Mouse (Mus musculus) kidney, adult 8-10 months (tissue): ENCODE results near the gene Mgea5.

Source experiments
- DNase-seq, 2 experiments: peaks; one replicate each; pipeline ENCODE4 v3.0.0; 2022

The Mgea5 gene

GRCm38 (mm10) chr19:45747028-45747867 is 36.4 kb downstream of the Mgea5 start:
- peak; percentile 73 to 93 for DNase-seq

- DNase-seq, result peak; percentile 64 to 85
These were observed 37.2 kb downstream of the Mgea5 start for GRCm38 (mm10) chr19:45746153-45747020.

GRCm38 (mm10) chr19:45745344-45746152 is 38.1 kb downstream of the Mgea5 start:
- DNase-seq, result no peak

GRCm38 (mm10) chr19:45743619-45744018 is 40.0 kb downstream of the Mgea5 start:
- DNase-seq, result no peak

- DNase-seq, result no peak
These were observed 40.6 kb downstream of the Mgea5 start for GRCm38 (mm10) chr19:45742984-45743575.

- DNase-seq, result no peak
These were observed 41.2 kb downstream of the Mgea5 start, which contains the start of gene Fgf8 for GRCm38 (mm10) chr19:45742218-45742983. Gene Fgf8 (minus strand): TSS chr19:45742915.

GRCm38 (mm10) chr19:45741431-45742217 is 42.0 kb downstream of the Mgea5 start:
- no peak for DNase-seq

GRCm38 (mm10) chr19:45740817-45741216 is 42.8 kb downstream of the Mgea5 start:
- no peak for DNase-seq

GRCm38 (mm10) chr19:45740233-45740632 is 43.4 kb downstream of the Mgea5 start:
- DNase-seq, result no peak

GRCm38 (mm10) chr19:45738521-45738920 is 45.1 kb downstream of the Mgea5 start:
- DNase-seq, result no peak

GRCm38 (mm10) chr19:45737846-45738484 is 45.7 kb downstream of the Mgea5 start:
- no peak for DNase-seq

- DNase-seq, result no peak
These were observed 46.3 kb downstream of the Mgea5 start for GRCm38 (mm10) chr19:45737208-45737845.

- DNase-seq, result peak in 1 of 2 experiments; percentile 35
These were observed 46.8 kb downstream of the Mgea5 start for GRCm38 (mm10) chr19:45736855-45737207.

- no peak for DNase-seq
These were observed 47.4 kb downstream of the Mgea5 start for GRCm38 (mm10) chr19:45736241-45736640.

GRCm38 (mm10) chr19:45734762-45735161 is 48.9 kb downstream of the Mgea5 start:
- DNase-seq, result no peak

- DNase-seq, result no peak
These were observed 49.4 kb downstream of the Mgea5 start for GRCm38 (mm10) chr19:45734191-45734590.

- no peak for DNase-seq
These were observed 50.1 kb downstream of the Mgea5 start for GRCm38 (mm10) chr19:45733564-45733963.

- DNase-seq, result no peak
These were observed 52.0 kb downstream of the Mgea5 start for GRCm38 (mm10) chr19:45731658-45732057.

- no peak for DNase-seq
These were observed 53.6 kb downstream of the Mgea5 start for GRCm38 (mm10) chr19:45730042-45730441.

- DNase-seq, result no peak
These were observed 56.4 kb downstream of the Mgea5 start for GRCm38 (mm10) chr19:45727231-45727630.
